In the genomic region with DNA sequence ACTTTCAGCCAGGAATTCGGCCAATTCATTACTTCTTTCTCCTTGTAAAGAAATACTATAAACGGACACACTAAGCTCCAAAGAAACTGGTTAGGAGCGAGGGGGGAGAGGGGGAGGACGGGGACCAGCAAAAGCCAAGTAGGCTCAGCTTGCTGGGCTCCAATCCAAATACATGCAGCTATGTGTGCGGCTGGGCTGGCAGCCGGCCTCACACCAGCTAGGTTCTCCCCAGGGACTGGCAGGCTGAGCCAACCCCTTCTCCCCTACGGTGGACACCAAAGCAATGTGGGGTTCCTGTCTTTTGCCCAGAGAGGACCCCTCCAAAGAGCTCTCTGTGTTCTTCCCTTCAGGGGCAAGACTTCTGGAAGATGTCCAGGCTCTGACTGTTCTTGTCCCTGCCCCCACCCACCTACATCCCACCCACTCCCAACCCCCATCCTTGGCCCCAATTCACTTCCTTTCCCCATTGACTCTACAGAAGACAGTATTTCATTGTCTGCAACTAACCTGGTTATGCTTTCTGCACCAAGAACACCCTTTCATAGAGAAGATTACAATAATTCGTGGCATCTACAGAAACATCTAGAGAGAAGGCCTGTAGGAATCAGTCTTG, we compare ENCODE assay signal across 8 mouse cellular contexts.
DNase-seq lines count a peak whose midpoint lies in the region; ATAC-seq lines count a peak whose summit lies in the region.

No protein-coding gene starts in this region.

- H3K9ac ChIP-seq in hindbrain, embryonic 11.5 days (ENCODE audit: low read depth, low read length), result no peak overlapping the region
- no peak overlapping the region for H3K9ac ChIP-seq in lung, embryonic 15.5 days

- H3K4me3 ChIP-seq in hindbrain, embryonic 10.5 days, result no peak overlapping the region
- no peak overlapping the region for H3K4me3 ChIP-seq in hindbrain, embryonic 11.5 days (ENCODE audit: low read depth, low read length)
- no peak overlapping the region for H3K4me3 ChIP-seq in lung, embryonic 15.5 days

- no peaks in the 10 kb centered on the region for H3K27me3 ChIP-seq in hindbrain, embryonic 10.5 days (ENCODE audit: insufficient read depth, poor library complexity, severe bottlenecking)
- no peaks in the 10 kb centered on the region for H3K27me3 ChIP-seq in hindbrain, embryonic 11.5 days (ENCODE audit: control insufficient read depth, insufficient read depth, low read length)
- H3K27me3 ChIP-seq in lung, embryonic 15.5 days, result no peaks in the 10 kb centered on the region

- peaks cover 7% of the 10 kb centered on the region; the same call in 1 of the 2 replicates for H3K9me3 ChIP-seq in hindbrain, embryonic 10.5 days
- no peaks in the 10 kb centered on the region for H3K9me3 ChIP-seq in hindbrain, embryonic 11.5 days (ENCODE audit: control insufficient read depth, low read length)
- H3K9me3 ChIP-seq in lung, embryonic 15.5 days, result no peaks in the 10 kb centered on the region

- peaks cover 36% of the 10 kb centered on the region for H3K4me1 ChIP-seq in hindbrain, embryonic 10.5 days (replicated peaks)
- H3K4me1 ChIP-seq in hindbrain, embryonic 11.5 days (replicated peaks; ENCODE audit: control insufficient read depth, insufficient read depth, low read length), result no peaks in the 10 kb centered on the region
- H3K4me1 ChIP-seq in lung, embryonic 15.5 days, result peaks cover 27% of the 10 kb centered on the region

- no peak for DNase-seq in hindbrain, embryonic 10.5 days (ENCODE audit: low spot score)
- no peak for DNase-seq in hindbrain, embryonic 11.5 days (ENCODE audit: low spot score)
- peak; percentile 62 to 72 for DNase-seq in cerebellum, postnatal 25 days
- peak; percentile 20 for DNase-seq in gonadal fat pad, adult 2 months (ENCODE audit: low read depth)
- DNase-seq in kidney, postnatal 10 days, result peak; percentile 51
- peak; percentile 38 for DNase-seq in right cerebral cortex, postnatal 14 days

- H3K27ac ChIP-seq in hindbrain, embryonic 10.5 days, result peak overlapping the region; percentile 4; the same call in 1 of the 2 replicates
- H3K27ac ChIP-seq in hindbrain, embryonic 11.5 days (ENCODE audit: low read depth, low read length), result no peak overlapping the region
- H3K27ac ChIP-seq in lung, embryonic 15.5 days, result peak overlapping the region; percentile 54

- no peaks in the 10 kb centered on the region for H3K36me3 ChIP-seq in hindbrain, embryonic 10.5 days
- no peaks in the 10 kb centered on the region for H3K36me3 ChIP-seq in hindbrain, embryonic 11.5 days (ENCODE audit: control insufficient read depth, insufficient read depth, low read length)
- no peaks in the 10 kb centered on the region for H3K36me3 ChIP-seq in lung, embryonic 15.5 days

- 67% methylated on average over 8 of the region's 8 CpGs for WGBS in hindbrain, embryonic 10.5 days
- WGBS in hindbrain, embryonic 11.5 days, result 70% methylated on average over 8 of the region's 8 CpGs
- 38% methylated on average over 8 of the region's 8 CpGs for WGBS in lung, embryonic 15.5 days

- H3K4me2 ChIP-seq in hindbrain, embryonic 11.5 days (replicated peaks; ENCODE audit: low read depth, low read length), result no peak overlapping the region
- H3K4me2 ChIP-seq in lung, embryonic 15.5 days, result 0 out of 2 replicates have a peak overlapping the region, but pooled peaks have one; percentile 10

- no peak for ATAC-seq in hindbrain, embryonic 11.5 days (ENCODE audit: low FRiP score)
- peak; percentile 87 for ATAC-seq in lung, embryonic 15.5 days (ENCODE audit: borderline replicate concordance, extremely low read depth, low FRiP score, low TSS enrichment)
- no peak for ATAC-seq in inflammation-experienced regulatory T-cells, adult 6 months

Comparison
In these comparisons a context has a peak if more than half of its experiments do, and no peak if none do; other contexts are left out.
1. DNase-seq: peak in cerebellum, postnatal 25 days (2 of 2), gonadal fat pad, adult 2 months (single experiment), kidney, postnatal 10 days (single experiment) and right cerebral cortex, postnatal 14 days (single experiment); none in hindbrain, embryonic 10.5 days (single experiment) and hindbrain, embryonic 11.5 days (single experiment).